ENCODE assay signal across 8 mouse cellular contexts in the genomic region with DNA sequence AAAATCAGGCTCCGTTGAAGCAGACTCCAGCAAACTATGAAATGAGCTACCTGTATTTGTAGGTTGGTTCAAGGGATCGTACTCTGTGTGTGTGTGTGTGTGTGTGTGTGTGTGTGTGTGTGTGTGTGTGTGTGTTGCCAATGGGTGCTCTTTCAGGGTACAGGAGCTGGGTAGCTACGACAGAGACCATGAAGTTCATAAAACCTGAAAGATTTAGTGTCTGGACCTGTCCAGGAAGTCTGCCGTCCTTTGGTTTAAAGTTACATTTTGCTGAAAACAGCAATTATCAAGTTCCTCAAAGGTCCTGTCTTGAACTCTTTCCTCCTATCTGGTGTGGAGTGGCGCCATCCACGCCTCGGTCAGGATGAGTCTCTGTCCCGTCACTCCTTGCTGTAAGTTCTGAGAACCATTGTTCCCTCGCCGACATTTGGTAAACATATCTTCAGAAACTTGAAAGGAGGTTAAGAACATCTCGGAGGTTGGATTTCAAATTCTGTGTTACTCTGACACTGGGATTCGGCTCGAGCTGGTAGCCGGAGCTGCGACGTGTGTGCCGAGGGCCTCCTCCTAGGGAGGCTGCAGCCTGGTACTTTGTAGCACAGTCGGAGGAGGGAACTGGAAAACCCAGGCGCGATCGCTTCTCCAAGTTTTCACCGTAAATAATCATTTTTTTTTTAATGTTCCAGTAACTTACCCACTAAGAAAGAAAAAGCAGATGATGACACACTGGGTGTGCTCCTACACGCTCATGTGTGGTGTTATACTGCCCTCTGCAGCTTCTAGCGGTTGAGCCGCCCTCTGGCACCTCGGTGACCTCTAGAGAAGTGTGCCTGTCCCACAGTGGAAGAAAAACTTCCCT.
DNase-seq lines count a peak whose midpoint lies in the region; ATAC-seq and TF ChIP-seq lines count a peak whose summit lies in the region.

No protein-coding gene starts in this region.

- TF ChIP-seq EP300 in liver, postnatal 0 days (IDR thresholded peaks at IDR 0.05; ENCODE audit: low read depth), result no peak

- H3K27ac ChIP-seq in embryonic facial prominence, embryonic 10.5 days (replicated peaks), result peak overlapping the region; percentile 40; the same call in 1 of the 2 replicates
- peak overlapping the region; percentile 51 for H3K27ac ChIP-seq in liver, postnatal 0 days (ENCODE audit: low read depth)

- ATAC-seq in liver, postnatal 0 days, result peak; percentile 56

- H3K9ac ChIP-seq in liver, postnatal 0 days (replicated peaks), result no peak overlapping the region

- H3K4me2 ChIP-seq in liver, postnatal 0 days (ENCODE audit: low read depth, low read length), result no peak overlapping the region

- DNase-seq in left cerebral cortex, adult 18-20 months (ENCODE audit: low spot score in 2 of 2), result peak; percentile 18 to 21
- no peak for DNase-seq in left cerebral cortex, adult 11 months (ENCODE audit: low spot score)
- peak; percentile 66 for DNase-seq in embryonic facial prominence, embryonic 10.5 days (ENCODE audit: low spot score)
- DNase-seq in heart, adult 11 months, result peak; percentile 96
- DNase-seq in kidney, adult 18-20 months, result peak; percentile 75
- peak; percentile 43 for DNase-seq in liver, postnatal 0 days
- peak; percentile 45 for DNase-seq in ovary, postnatal 14 days (ENCODE audit: low spot score)
- no peak for DNase-seq in thymus, postnatal 14 days

- H3K4me1 ChIP-seq in embryonic facial prominence, embryonic 10.5 days, result peaks cover 14% of the 10 kb centered on the region
- H3K4me1 ChIP-seq in liver, postnatal 0 days (ENCODE audit: insufficient read depth), result no peaks in the 10 kb centered on the region

- peak; percentile 63 for TF ChIP-seq CTCF in liver, postnatal 0 days (IDR thresholded peaks at IDR 0.05; ENCODE audit: low read depth)

- no peaks in the 10 kb centered on the region for H3K27me3 ChIP-seq in embryonic facial prominence, embryonic 10.5 days (replicated peaks; ENCODE audit: low read depth, poor library complexity, severe bottlenecking)
- no peaks in the 10 kb centered on the region for H3K27me3 ChIP-seq in liver, postnatal 0 days (ENCODE audit: insufficient read depth, low read length)

- no peaks in the 10 kb centered on the region for H3K36me3 ChIP-seq in embryonic facial prominence, embryonic 10.5 days (replicated peaks)
- H3K36me3 ChIP-seq in liver, postnatal 0 days (replicated peaks; ENCODE audit: insufficient read depth, low read length), result no peaks in the 10 kb centered on the region

- H3K4me3 ChIP-seq in embryonic facial prominence, embryonic 10.5 days, result 0 out of 2 replicates have a peak overlapping the region, but pooled peaks have one; percentile 25
- H3K4me3 ChIP-seq in liver, postnatal 0 days (ENCODE audit: low read depth, low read length), result no peak overlapping the region

- WGBS in embryonic facial prominence, embryonic 10.5 days, result 54% methylated on average over 26 of the region's 26 CpGs
- WGBS in liver, postnatal 0 days (ENCODE audit: insufficient replicate concordance), result 48% methylated on average over 26 of the region's 26 CpGs

- H3K9me3 ChIP-seq in embryonic facial prominence, embryonic 10.5 days, result no peaks in the 10 kb centered on the region
- no peaks in the 10 kb centered on the region for H3K9me3 ChIP-seq in liver, postnatal 0 days (ENCODE audit: low read length)

Comparison
In these comparisons a context has a peak if more than half of its experiments do, and no peak if none do; other contexts are left out.
1. DNase-seq: peak in left cerebral cortex, adult 18-20 months (2 of 2), embryonic facial prominence, embryonic 10.5 days (single experiment), heart, adult 11 months (single experiment), kidney, adult 18-20 months (single experiment), liver, postnatal 0 days (single experiment) and ovary, postnatal 14 days (single experiment); none in left cerebral cortex, adult 11 months (single experiment) and thymus, postnatal 14 days (single experiment).